Mouse (Mus musculus): ENCODE measurements around the gene Proser1. TPM values are rescaled to one million over a fixed set of nuclear protein-coding genes. Genes with fewer than 3 reads are reported as not detected.

Proser1 gene
- polyA plus RNA-seq, 1 experiment from 2014 or later, result 26.3 TPM

DNA sequence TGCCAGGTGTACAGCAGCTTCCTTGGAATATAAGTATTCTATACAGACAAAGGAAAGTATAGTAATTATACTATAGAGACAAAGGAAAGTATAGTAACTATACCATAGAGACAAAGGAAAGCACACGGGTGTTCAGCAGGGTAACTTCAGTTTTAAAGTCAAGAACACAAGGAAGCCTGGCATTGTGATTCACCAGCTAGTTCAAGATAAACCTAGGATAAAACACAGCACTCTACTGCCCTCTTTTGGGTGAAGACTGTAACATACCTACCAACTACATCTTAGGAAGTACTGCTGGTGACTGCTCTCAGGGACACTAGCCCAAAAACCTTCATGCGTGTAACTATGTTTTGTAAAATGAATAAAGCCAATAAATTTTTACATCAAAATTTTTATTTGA, 15.3 kb upstream of the Proser1 start:
- Histone ChIP-seq H3K4me2 (no peak overlapping the region), H3K27me3 (no peaks in the 10 kb centered on the region), H3K9me3 (no peaks in the 10 kb centered on the region), H3K4me3 (replicated peaks) (no peak overlapping the region), H3K27ac (no peak overlapping the region), H3K4me1 (replicated peaks) (no peaks in the 10 kb centered on the region), H3K9ac (replicated peaks) (no peak overlapping the region), H3K36me3 (peaks cover 39% of the 10 kb centered on the region)
- 0 out of 2 replicates have a peak, but pooled peaks have one; percentile 11 for ATAC-seq (ENCODE audit: insufficient number of reproducible peaks, insufficient read depth, low FRiP score, low TSS enrichment, low read depth)
- 32% methylated on average over 2 of the region's 2 CpGs for WGBS

DNA sequence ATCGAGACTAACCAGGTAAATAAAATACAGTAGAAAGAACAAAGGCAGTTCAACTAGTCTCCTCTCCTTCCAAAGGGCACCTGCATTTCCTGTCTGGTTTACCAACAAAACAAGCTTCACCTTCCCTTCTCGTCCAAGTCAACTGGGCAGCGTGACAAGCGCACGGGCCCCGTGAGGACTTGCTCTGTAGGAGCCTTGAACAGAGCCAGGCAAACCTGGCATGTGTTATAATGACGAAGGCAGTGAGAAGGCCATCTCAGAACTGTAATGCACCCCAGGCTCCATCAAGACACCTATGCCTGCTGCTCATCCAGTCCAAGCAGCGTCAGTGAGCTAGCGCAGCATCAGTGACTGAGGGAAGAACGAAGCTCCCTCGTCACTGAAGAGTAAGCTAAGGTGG, 12.8 kb upstream of the Proser1 start:
- Histone ChIP-seq H3K9me3 (no peaks in the 10 kb centered on the region), H3K36me3 (peaks cover 62% of the 10 kb centered on the region), H3K4me3 (replicated peaks) (no peak overlapping the region), H3K4me1 (replicated peaks) (no peaks in the 10 kb centered on the region), H3K27ac (no peak overlapping the region), H3K27me3 (no peaks in the 10 kb centered on the region), H3K9ac (replicated peaks) (no peak overlapping the region), H3K4me2 (no peak overlapping the region)
- WGBS, result 91% methylated on average over 11 of the region's 11 CpGs
- no peak for ATAC-seq (ENCODE audit: insufficient number of reproducible peaks, insufficient read depth, low FRiP score, low TSS enrichment, low read depth)

DNA sequence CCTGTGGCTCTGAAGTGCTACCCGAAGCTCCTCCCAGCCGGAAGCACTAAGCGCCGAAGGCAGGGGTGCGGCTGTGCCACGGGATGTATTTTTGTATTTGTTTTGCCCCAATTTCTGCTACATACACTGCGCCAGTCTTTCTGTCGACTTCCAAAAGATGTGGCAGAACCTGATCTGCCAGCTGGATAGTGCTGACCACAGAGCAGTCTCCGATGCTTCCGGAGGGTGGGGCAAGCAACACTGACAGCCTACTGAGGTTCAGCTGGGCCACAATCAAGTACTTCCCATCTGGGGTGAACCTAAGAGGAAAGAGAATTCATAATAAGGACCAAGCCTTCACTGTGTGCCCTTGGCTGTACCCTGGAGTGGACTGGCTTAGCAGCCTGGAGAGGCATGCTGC, 11.1 kb upstream of the Proser1 start:
- 91% methylated on average over 10 of the region's 10 CpGs for WGBS
- no peaks in the 10 kb centered on the region for H3K4me1 ChIP-seq (replicated peaks)
- H3K27ac ChIP-seq, result no peak overlapping the region
- no peaks in the 10 kb centered on the region for H3K9me3 ChIP-seq
- no peaks in the 10 kb centered on the region for H3K27me3 ChIP-seq
- H3K4me3 ChIP-seq (replicated peaks), result no peak overlapping the region
- H3K36me3 ChIP-seq, result peaks cover 79% of the 10 kb centered on the region
- ATAC-seq (ENCODE audit: insufficient number of reproducible peaks, insufficient read depth, low FRiP score, low TSS enrichment, low read depth), result no peak
- no peak overlapping the region for H3K9ac ChIP-seq (replicated peaks)
- H3K4me2 ChIP-seq, result no peak overlapping the region

DNA sequence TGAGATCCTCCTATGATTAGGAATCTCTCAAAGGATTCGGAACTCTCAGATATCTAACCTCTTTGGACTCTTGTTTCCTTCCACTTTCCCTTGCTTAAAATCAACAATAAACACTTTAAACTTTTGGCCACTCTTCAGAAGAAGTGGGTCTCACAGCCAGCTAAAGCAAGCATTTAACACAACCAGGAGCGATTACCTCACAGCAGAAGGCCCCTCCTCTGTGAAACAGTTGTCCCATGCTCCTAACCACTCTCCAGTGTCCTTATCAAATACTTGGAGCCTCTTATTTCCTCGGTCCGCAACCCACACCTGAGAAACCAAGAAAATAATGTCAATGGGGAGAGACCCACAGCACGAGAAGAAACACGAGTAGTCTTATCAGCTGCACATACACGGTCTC, 10.1 kb upstream of the Proser1 start:
- H3K4me2 ChIP-seq, result no peak overlapping the region
- H3K9ac ChIP-seq (replicated peaks), result no peak overlapping the region
- no peak for ATAC-seq (ENCODE audit: insufficient number of reproducible peaks, insufficient read depth, low FRiP score, low TSS enrichment, low read depth)

DNA sequence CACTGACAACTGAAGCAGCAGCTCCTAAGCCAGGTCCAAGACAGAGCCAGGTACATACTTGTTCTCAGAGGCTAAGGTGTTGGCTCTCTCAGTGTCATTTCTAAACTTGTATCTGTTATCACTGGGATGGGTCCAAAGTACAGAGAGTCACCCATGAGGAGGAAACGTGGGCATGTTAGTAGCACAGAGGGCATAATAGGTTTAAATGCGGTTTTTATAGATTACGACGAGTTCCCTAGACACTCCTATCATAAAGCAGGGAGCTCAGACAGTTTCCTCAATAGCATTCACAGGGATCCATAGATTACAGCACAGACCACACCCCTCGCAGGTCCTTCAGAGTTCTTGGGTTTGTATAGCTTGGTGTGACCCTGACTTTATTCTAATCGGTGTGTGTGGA, 9.5 kb upstream of the Proser1 start:
- no peaks in the 10 kb centered on the region for H3K4me1 ChIP-seq (replicated peaks)
- no peak for ATAC-seq (ENCODE audit: insufficient number of reproducible peaks, insufficient read depth, low FRiP score, low TSS enrichment, low read depth)
- H3K9ac ChIP-seq (replicated peaks), result no peak overlapping the region
- no peak overlapping the region for H3K27ac ChIP-seq
- no peaks in the 10 kb centered on the region for H3K27me3 ChIP-seq
- H3K4me3 ChIP-seq (replicated peaks), result no peak overlapping the region
- H3K4me2 ChIP-seq, result no peak overlapping the region
- H3K9me3 ChIP-seq, result no peaks in the 10 kb centered on the region
- 89% methylated on average over 6 of the region's 6 CpGs for WGBS
- peaks cover 93% of the 10 kb centered on the region for H3K36me3 ChIP-seq

More for the DNA sequence above, 10.1 kb upstream of the Proser1 start:
- Histone ChIP-seq H3K27me3 (no peaks in the 10 kb centered on the region), H3K27ac (no peak overlapping the region), H3K4me1 (replicated peaks) (no peaks in the 10 kb centered on the region), H3K36me3 (peaks cover 89% of the 10 kb centered on the region), H3K4me3 (replicated peaks) (no peak overlapping the region), H3K9me3 (no peaks in the 10 kb centered on the region)
- 93% methylated on average over 7 of the region's 7 CpGs for WGBS

DNA sequence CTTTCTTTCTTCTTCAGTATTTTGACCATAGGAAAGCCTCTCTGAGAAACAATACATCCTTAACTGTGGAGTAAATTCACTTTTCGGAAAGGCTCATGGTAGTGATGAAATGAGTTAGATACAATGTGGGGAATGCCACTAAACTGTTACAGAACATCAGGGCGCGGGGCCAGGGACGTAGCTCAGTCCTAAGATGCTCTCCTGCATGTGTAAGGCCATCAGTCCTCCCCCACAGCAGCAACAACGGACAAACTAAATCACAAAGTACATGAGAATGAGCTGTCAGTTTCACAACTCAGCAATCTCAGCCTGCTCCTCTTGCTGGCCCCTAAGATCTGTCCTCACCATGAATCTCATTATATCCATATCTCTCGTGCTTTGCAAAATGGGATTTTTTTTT, 8.9 kb upstream of the Proser1 start:
- Histone ChIP-seq H3K27ac (no peak overlapping the region), H3K4me2 (no peak overlapping the region), H3K9me3 (no peaks in the 10 kb centered on the region), H3K4me1 (replicated peaks) (no peaks in the 10 kb centered on the region), H3K27me3 (no peaks in the 10 kb centered on the region), H3K4me3 (replicated peaks) (no peak overlapping the region), H3K9ac (replicated peaks) (no peak overlapping the region), H3K36me3 (peaks cover 94% of the 10 kb centered on the region)
- no peak for ATAC-seq (ENCODE audit: insufficient number of reproducible peaks, insufficient read depth, low FRiP score, low TSS enrichment, low read depth)
- 93% methylated on average over 6 of the region's 6 CpGs for WGBS

DNA sequence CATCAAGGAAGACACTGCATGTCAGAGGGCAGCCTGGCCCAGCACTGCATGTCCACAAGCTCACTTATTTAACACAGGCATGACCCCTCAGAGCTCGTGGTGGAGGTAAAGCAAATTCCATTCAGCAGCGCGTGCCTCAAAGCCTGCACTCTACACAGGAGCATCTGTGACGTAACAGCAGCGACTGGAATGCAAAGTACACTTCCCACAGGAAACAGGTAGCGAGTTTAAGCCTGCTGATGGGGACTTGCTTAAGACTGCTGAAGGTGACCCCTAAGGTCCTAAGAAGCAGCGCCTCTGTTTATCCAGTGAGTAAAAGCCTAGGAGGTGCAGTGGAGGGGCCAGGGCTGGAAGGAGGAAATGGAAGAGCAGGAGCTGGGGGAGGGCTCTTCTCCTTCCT, 8.5 kb upstream of the Proser1 start:
- H3K36me3 ChIP-seq, result peaks cover 96% of the 10 kb centered on the region

DNA sequence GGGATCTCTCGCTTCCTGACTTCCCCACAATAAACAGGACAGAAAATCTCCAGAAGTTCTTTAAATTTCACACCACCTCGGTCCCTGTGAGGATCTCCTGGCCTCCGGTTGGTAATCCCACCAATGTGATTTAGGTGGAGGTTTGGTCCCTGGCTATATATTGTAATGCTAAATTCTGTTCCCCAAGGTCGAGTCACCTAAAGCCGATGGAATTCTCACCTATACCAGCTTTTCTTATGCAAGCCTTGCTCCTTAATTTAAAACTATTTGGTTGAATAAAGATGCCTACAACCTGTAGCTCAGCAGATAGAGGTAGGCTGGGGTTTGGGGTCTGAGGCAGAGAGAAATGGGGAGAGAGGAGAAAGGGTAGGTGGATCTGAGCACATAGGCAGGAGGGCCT, 5.7 kb upstream of the Proser1 start:
- H3K4me2 ChIP-seq, result no peak overlapping the region
- H3K4me3 ChIP-seq (replicated peaks), result no peak overlapping the region
- H3K9ac ChIP-seq (replicated peaks), result no peak overlapping the region
- 59% methylated on average over 5 of the region's 5 CpGs for whole genome bisulfite sequencing
- H3K36me3 ChIP-seq, result peaks cover 80% of the 10 kb centered on the region
- H3K4me1 ChIP-seq (replicated peaks), result no peaks in the 10 kb centered on the region; the same call in 1 of the 2 replicates
- no peak overlapping the region for H3K27ac ChIP-seq
- no peaks in the 10 kb centered on the region for H3K9me3 ChIP-seq
- ATAC-seq (ENCODE audit: insufficient number of reproducible peaks, insufficient read depth, low FRiP score, low TSS enrichment, low read depth), result no peak
- H3K27me3 ChIP-seq, result no peaks in the 10 kb centered on the region

More for the DNA sequence above, 8.5 kb upstream of the Proser1 start:
- no peaks in the 10 kb centered on the region for H3K27me3 ChIP-seq
- H3K9me3 ChIP-seq, result no peaks in the 10 kb centered on the region
- H3K9ac ChIP-seq (replicated peaks), result no peak overlapping the region
- ATAC-seq (ENCODE audit: insufficient number of reproducible peaks, insufficient read depth, low FRiP score, low TSS enrichment, low read depth), result no peak
- no peak overlapping the region for H3K27ac ChIP-seq
- WGBS, result 80% methylated on average over 7 of the region's 7 CpGs
- no peak overlapping the region for H3K4me2 ChIP-seq
- H3K4me1 ChIP-seq (replicated peaks), result no peaks in the 10 kb centered on the region
- no peak overlapping the region for H3K4me3 ChIP-seq (replicated peaks)

DNA sequence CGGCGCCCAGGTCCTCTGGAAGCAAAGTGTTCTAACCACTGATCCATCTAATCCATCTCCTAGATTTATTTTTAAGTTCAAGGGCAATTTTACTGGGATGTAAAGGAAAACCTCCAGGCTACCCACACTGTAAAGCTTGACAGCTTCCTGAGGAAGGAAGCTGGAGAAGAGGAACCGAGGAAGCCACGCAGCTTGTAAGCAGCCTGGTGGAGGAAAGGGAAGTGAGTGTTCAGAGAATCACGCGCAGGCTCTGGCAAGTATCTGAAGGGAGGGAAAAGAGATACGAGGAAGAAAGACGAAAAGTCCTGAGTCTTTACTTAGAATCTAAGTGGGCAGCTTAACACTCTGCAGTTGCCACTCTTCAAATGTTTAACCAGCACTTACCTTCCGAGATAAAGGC, 3.4 kb upstream of the Proser1 start:
- Histone ChIP-seq H3K9me3 (no peaks in the 10 kb centered on the region), H3K4me2 (no peak overlapping the region), H3K9ac (replicated peaks) (no peak overlapping the region), H3K4me1 (replicated peaks) (peaks cover 3% of the 10 kb centered on the region; the same call in 1 of the 2 replicates), H3K36me3 (peaks cover 56% of the 10 kb centered on the region), H3K27ac (no peak overlapping the region), H3K27me3 (no peaks in the 10 kb centered on the region), H3K4me3 (replicated peaks) (no peak overlapping the region)
- no peak for ATAC-seq (ENCODE audit: insufficient number of reproducible peaks, insufficient read depth, low FRiP score, low TSS enrichment, low read depth)
- WGBS, result 92% methylated on average over 9 of the region's 9 CpGs

DNA sequence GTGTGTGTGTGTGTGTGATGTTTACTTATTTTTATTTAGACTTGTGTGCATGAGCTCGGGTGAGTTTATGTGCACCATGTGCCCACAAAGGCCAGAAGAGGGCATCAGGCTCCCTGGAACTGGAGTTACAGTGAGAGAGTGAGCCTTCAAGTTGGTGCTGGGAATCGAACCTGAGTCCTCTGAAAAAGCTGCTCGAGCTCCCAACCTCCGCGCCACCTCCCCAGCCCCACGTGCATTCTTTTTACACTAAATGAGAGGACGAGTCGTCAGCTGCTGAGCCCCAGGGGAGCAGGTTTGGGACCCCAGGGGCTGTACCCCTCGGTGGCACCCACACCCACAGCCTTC, 793 bp upstream of the Proser1 start:
- WGBS, result 10% methylated on average over 9 of the region's 9 CpGs
- H3K4me1 ChIP-seq (replicated peaks), result peaks cover 24% of the 10 kb centered on the region

DNA sequence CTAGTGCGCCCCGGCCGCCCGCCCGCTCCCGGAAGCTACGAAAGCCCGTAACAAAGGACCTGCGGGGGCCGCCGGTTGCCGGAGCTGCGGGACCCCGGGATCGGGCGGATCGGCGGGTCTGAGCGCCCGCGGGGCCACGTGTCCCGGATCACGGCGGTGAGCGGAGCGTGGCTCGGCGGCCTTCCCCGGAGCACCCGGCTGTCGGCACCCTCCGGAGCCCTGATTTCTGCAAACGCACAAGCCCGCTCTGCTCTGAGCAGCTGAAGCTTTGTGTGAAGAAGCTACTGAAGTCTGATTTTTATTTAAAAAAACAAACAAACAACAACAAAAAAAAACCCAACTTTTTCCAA, 274 bp downstream of the Proser1 start:
- H3K4me1 ChIP-seq (replicated peaks), result peaks cover 24% of the 10 kb centered on the region
- H3K9ac ChIP-seq (replicated peaks), result peak overlapping the region; percentile 85
- no peaks in the 10 kb centered on the region for H3K9me3 ChIP-seq
- ATAC-seq (ENCODE audit: insufficient number of reproducible peaks, insufficient read depth, low FRiP score, low TSS enrichment, low read depth), result peak; percentile 74
- peak overlapping the region; percentile 88 for H3K27ac ChIP-seq
- peak overlapping the region; percentile 89 for H3K4me3 ChIP-seq (replicated peaks)
- H3K4me2 ChIP-seq, result peak overlapping the region; percentile 78
- WGBS, result under 1% methylated on average over 35 of the region's 35 CpGs
- H3K36me3 ChIP-seq, result peaks cover 26% of the 10 kb centered on the region
- no peaks in the 10 kb centered on the region for H3K27me3 ChIP-seq

More for the DNA sequence above, 793 bp upstream of the Proser1 start:
- Histone ChIP-seq H3K36me3 (peaks cover 32% of the 10 kb centered on the region), H3K27me3 (no peaks in the 10 kb centered on the region), H3K4me3 (replicated peaks) (peak overlapping the region; percentile 89), H3K9ac (replicated peaks) (peak overlapping the region; percentile 85), H3K27ac (peak overlapping the region; percentile 88), H3K4me2 (peak overlapping the region; percentile 78), H3K9me3 (no peaks in the 10 kb centered on the region)
- no peak for ATAC-seq (ENCODE audit: insufficient number of reproducible peaks, insufficient read depth, low FRiP score, low TSS enrichment, low read depth)

DNA sequence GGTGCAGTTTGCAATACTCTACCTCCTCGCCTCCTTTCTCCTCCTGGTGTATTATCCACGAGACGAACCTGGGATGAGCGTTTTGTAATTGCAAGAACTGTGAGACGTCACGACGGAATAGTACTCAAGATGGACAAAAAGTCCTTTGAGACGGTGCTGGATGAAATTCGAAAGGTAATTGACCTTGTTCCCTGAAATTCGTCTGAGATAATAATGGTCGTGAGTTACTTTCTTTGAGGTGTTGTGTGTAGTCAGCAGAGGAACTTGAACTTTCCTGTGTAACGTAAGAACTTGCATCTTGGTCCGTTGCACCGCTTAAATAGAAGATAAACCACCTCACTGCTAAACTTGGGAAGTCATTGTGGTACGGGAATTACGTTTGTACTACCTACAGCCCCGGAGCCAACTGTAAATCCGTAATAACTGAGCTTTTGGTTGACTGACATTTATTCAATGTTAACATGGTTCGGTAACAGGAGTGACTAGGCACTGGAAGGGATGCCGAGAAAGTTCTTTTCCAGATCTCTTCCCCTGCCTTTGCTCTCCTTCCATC, 756 bp downstream of the Proser1 start:
- H3K4me1 ChIP-seq (replicated peaks), result peaks cover 24% of the 10 kb centered on the region
- peak overlapping the region; percentile 88 for H3K27ac ChIP-seq
- whole genome bisulfite sequencing, result under 1% methylated on average over 20 of the region's 20 CpGs

More for the DNA sequence above, 756 bp downstream of the Proser1 start:
- peaks cover 28% of the 10 kb centered on the region for H3K36me3 ChIP-seq
- H3K27me3 ChIP-seq, result no peaks in the 10 kb centered on the region
- H3K4me3 ChIP-seq (replicated peaks), result peak overlapping the region; percentile 89
- no peak for ATAC-seq (ENCODE audit: insufficient number of reproducible peaks, insufficient read depth, low FRiP score, low TSS enrichment, low read depth)
- peak overlapping the region; percentile 85 for H3K9ac ChIP-seq (replicated peaks)
- no peaks in the 10 kb centered on the region for H3K9me3 ChIP-seq
- H3K4me2 ChIP-seq, result peak overlapping the region; percentile 78

Measured in limb, embryonic 12.5 days (tissue).